15 mouse cellular contexts compared by ENCODE assay signal in genomic region chr5:130027134-130027533, GRCm38 (mm10).
"Had no signal": no experiment of that assay in that cellular context is flagged by ENCODE, and none has a peak within 500 bp of the region (broad histone marks: within the 10 kb centered on the region; RNA-seq: fewer than 3 reads in every experiment).

No protein-coding gene starts in this region.

- H3K4me2 ChIP-seq: intestine, embryonic 15.5 days; limb, embryonic 13.5 days; liver, embryonic 13.5 days; lung, embryonic 14.5 days; midbrain, embryonic 12.5 days; midbrain, embryonic 15.5 days had no signal

- H3K9ac ChIP-seq: intestine, embryonic 15.5 days; limb, embryonic 13.5 days; liver, embryonic 13.5 days; lung, embryonic 14.5 days; midbrain, embryonic 12.5 days; midbrain, embryonic 15.5 days had no signal

- H3K4me3 ChIP-seq: intestine, embryonic 15.5 days; limb, embryonic 10.5 days; limb, embryonic 13.5 days; liver, embryonic 13.5 days; midbrain, embryonic 12.5 days; midbrain, embryonic 15.5 days had no signal

- H3K27ac ChIP-seq: intestine, embryonic 15.5 days; kidney, postnatal 0 days; limb, embryonic 10.5 days; limb, embryonic 13.5 days; liver, embryonic 13.5 days; macrophage; midbrain, embryonic 12.5 days; midbrain, embryonic 15.5 days; stomach, postnatal 0 days had no signal

- ATAC-seq: hindbrain, embryonic 16.5 days; intestine, embryonic 15.5 days; lung, postnatal 0 days; midbrain, embryonic 15.5 days had no signal

- H3K27me3 ChIP-seq: intestine, embryonic 15.5 days; limb, embryonic 13.5 days; midbrain, embryonic 15.5 days had no signal

- DNase-seq: liver; liver, embryonic 13.5 days; lung, embryonic 14.5 days; right cerebral cortex, postnatal 4 days; thymus, postnatal 25 days had no signal

- H3K36me3 ChIP-seq: intestine, embryonic 15.5 days; limb, embryonic 13.5 days; liver, embryonic 13.5 days; midbrain, embryonic 12.5 days; midbrain, embryonic 15.5 days had no signal

- H3K9me3 ChIP-seq: intestine, embryonic 15.5 days; limb, embryonic 10.5 days; limb, embryonic 13.5 days; liver, embryonic 13.5 days; midbrain, embryonic 12.5 days; midbrain, embryonic 15.5 days had no signal
